Mouse (Mus musculus): ENCODE data around the gene Gsdma2.

Gene Gsdma2

GRCm38 (mm10) chr11:98699911-98700310 lies 53.4 kb downstream of the Gsdma2 start:
- DNase-seq (ENCODE audit: low read depth, low spot score) = no peak

GRCm38 (mm10) chr11:98701213-98701670 lies 54.7 kb downstream of the Gsdma2 start, which contains the start of gene Csf3:
TSS of gene Csf3 (plus strand) at chr11:98701263.
- no peak for DNase-seq (ENCODE audit: low read depth, low spot score)

- no peak for DNase-seq (ENCODE audit: low read depth, low spot score)
Measured at GRCm38 (mm10) chr11:98702323-98702722, 55.8 kb downstream of the Gsdma2 start.

- no peak for DNase-seq (ENCODE audit: low read depth, low spot score)
Measured at GRCm38 (mm10) chr11:98705021-98705420, 58.5 kb downstream of the Gsdma2 start.

Data from telencephalon, adult 2 months (tissue).